Mouse (Mus musculus): ENCODE measurements at regions not wholly inside any gene's neighbourhood (a gene's known extent, or its start where the extent isn't known, plus 50 kb on each side); places are given as distances from the start of the nearest gene placed in this dataset.

DNA sequence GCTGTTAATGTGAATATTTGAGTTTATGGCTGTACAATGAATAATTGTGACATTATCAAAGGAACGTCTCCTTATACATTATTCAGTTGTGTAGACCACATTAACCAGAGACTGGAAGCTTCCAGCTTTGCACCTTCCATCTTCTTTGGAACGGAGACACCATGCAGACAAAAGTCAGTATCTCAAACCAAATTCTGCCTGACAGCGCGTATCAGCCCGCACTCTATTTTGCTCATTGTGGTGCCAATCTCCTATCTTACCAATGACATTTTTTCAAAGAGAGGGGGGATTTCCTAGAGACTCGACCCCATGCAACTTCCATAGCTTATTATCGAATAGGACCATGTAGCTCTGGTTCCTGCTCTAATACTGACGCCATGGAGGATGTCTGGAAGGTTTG is 69.9 kb upstream of the Tmco5 start:
- no peak for DNase-seq

DNA sequence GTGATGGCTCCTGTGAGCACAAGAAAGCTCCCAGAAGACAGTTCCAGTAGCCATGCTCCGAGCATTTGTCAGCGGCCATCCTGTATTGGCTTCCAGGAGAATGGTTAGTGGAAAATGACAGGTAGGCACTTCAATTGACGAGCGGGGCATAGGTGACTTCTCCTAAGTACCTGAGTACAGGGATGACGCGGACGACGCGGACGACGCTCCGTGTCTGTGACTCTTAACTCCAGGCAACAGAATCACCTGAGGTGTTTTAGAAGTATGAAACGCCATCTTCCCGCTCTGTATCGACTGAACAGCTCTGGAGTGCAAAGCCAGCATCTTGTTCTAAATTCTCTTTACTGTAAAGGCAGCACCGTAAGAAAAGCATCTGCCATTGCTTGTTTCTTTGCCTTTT is 68.4 kb upstream of the Tmco5 start:
- no peak for DNase-seq

DNA sequence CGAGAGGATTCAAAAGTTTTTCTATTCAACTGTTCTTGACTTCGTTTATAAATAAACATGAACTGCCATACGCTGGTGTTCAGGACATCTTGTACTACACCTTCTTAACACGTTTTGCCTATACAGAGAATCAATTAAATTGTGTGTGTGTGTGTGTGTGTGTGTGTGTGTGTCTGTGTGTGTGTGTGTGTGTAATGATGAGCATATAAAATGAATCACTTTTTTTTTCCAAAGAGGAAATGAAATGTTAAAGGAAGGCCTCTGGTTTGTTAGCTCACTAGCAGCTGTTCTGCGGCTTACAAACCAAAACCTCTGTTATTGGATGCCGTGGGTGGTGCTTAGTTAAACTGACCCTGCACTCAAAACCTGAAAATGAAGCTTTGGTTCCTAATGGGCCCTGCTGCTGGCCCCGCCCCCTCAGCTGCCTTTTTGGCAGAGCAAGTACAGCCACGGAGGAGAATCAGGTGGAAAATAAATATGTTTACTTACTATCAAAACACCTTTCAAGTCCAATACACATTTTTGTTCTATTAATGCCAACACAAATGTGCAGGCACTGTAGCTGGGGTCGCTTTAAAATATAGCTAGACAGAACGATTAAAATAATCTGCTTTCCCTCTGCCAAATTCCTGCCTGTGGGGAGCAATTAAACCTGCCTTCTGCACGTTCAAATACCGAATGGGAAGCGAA is 65.5 kb upstream of the Tmco5 start:
- DNase-seq: no peak

DNA sequence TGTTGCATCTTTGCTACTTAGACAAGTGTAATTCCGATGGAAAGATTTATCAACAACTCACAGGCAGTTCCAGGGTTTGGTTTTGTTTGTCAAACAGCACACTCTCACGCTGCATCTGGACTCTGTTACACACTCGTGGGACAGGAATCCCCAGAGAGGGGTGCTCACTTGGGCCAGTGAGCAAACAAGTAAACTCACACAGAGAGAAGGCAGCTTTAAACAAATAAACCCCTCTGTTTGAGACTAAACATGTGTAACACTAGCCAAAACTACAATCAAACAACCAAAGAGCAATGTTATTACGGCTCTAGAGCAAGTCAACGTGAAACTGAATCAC is 65.0 kb upstream of the Tmco5 start:
- DNase-seq: no peak

DNA sequence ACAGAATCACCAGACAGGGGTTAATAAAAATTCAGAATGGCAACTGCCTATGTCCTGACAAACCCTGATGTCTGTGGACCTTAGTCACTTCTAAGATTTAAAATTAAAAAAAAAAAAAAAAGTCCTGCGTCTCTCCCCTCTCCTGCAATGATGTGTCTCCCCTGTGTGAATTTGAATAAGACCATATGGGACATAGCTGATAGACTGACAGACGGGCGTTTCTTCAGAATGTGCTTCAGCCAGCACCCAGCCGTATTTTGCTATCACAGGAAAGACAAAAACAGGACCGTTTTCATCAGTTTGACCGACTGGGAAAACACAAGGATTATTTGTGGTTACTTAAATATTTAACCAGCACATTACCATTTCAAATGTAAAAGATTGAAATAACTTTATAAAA is 61.4 kb upstream of the Tmco5 start:
- no peak for DNase-seq

DNA sequence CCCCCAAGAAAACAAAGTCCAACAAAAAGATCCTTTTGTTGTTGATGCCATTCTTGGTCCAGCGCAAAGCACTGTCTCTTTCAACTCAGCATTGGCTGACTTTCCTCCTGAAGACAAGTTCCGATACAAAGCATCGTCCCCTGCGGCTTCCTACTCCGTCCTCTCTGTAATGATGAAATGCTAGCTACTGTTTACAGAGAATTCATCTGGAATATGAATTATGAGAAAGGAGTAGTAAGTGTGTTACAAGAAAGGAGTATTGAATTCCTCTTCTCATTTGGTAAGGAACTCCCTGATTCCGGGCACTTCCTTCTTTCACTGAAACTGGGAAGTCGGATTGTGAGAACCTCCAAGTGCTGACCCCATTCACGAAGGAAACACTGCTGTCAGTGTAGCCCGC is 60.9 kb upstream of the Tmco5 start:
- no peak for DNase-seq

DNA sequence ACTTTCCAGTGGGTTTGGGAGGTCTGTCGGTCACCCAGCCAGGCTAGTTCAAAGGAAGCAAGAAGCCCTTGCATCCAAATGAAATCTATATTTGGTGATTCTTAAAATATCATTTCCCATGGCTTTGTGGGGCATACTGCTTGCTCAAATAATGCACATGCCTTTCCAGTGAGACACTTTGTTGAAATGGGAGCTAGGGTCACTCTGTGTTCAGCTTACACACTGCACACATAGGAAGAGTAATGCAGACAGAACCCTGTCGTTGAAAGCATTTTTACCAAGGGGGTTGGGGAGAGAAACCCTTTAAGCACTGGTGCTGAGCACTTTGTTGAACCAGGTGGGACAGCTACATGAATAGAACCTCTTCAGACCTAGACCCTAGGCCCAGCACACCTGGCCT is 59.9 kb upstream of the Tmco5 start:
- no peak for DNase-seq

DNA sequence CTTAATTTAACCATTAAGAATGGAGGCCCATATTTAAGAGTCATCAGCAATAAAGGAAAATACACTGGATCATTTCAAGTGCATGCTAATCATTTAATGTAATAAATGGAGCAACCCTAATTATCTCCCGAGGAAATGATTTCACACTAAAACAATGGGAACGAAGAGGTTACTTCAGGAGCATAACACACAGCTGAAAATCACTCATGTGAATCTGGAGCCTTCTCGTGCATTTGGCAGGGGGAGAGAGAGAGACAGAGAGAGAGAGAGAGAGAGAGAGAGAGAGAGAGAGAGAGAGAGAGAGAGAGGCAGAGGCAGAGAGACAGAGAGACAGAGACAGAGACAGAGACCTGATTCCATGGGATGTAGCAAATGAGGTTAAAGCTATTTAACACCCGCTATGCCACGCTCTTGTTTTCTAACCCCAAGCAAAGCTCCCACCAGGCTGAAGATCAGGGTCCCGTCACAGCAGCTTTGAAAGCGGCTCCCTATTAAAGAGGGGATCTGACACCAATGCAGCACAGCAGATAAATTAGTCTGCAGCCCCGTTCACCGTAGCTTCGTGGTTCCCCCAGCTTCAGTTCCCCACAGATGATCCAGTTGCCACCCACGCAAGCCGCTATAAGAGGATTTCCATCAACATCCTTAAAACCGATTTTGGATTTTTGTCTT is 59.3 kb upstream of the Tmco5 start:
- no peak for DNase-seq

DNA sequence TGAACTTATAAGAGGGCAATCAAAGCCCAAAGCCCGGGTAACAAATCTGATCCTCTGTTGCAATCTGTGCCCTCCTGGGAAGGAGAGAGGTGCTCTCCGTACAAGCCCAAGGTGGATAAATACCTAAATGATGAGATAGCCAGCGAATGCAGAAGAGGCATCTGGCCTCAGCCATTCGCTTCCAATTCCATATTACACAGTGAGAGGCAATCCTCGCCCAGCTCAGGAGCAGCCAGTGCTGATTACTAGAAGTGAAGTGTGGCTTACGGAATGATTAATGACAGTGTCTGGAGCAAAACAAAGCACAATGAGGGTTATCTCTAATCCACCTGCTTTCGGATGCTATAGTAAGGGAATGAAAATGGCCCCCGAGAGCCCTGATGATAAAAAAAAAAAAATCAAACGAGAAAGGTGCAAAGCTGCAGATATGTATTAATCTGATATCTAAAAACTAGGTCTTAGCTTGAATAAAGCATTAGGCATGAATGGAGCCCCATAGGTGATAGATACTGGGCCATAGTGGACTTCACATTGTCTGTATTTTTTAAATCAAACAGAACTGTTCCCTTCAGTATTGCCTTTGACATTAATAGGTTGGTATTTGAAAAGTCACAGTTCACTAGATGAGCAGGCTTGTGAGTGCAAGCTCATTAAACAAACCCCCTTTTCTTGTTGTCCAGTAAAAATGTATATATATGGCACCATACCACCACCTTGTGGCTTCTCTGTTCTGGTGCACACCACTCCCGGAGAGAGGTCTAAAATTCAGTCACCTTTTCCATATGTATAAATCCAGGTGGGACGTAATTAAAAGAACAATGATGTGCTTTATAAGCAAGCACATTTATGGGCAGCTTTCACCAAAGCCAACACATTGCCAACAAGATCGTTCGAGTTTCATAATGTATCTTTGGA is 57.4 kb upstream of the Tmco5 start:
- DNase-seq: no peak
